Mouse (Mus musculus) liver, postnatal 0 days (tissue): Measurements from ENCODE around the gene Zbtb41.

Experiments
- CTCF ChIP-seq: sonication (generic); IDR thresholded peaks from 2 replicates; pipeline ENCODE4 v1.5.1; 2016; ENCODE audit warnings: antibody characterized with exemption, low read depth
- EP300 ChIP-seq: IDR thresholded peaks from 2 replicates; pipeline ENCODE4 v1.6.1; 2016; ENCODE audit warnings: antibody characterized with exemption, low read depth, mild to moderate bottlenecking

DNA sequence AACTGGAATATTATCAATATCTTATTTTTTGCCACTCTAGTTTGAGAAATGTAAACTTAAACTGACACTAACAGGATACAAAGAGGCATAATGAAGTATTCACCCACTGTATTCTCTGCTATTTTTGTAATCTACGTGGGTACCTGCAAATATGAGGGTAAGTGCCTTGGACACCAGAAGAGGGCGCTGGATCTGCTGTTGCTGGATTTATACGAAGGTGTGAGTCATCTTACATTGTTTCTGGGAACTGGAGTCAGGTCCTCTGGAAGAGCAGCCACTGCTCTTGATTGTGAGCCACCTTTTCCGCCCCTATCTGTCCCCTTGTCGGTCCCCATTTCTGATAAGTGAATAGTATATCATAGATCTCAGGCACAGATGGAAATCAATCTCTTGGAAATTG lies 14.4 kb upstream of the Zbtb41 start:
- peak; percentile 22; the same call in 1 of the 2 replicates for TF ChIP-seq CTCF
- TF ChIP-seq EP300 = no peak
